Mouse (Mus musculus) kidney, postnatal 0 days (tissue): Measurements from ENCODE around the gene Mat2b. TPM values are rescaled to one million over a fixed set of nuclear protein-coding genes. Genes with fewer than 3 reads are reported as not detected.
A peak's percentile ranks its signal among the peaks of the same experiment; 100 is the strongest.

Experiments
- ATAC-seq: fragments of 200-750 bp; cut with Nextera tagmentation; replicated peaks from 2 replicates; pipeline ENCODE4 v1.8.0; 2017; ENCODE audit warnings: low read depth, moderate number of reproducible peaks, moderate TSS enrichment, moderate library complexity; ENCODE audit not compliant: low FRiP score
- DNase-seq: peaks from one replicate; pipeline ENCODE4 v3.0.0-alpha.2; 2016; ENCODE audit warnings: low spot score
- H3K27ac ChIP-seq: fragments of 300-500 bp; sonication (generic); 2 replicates; pipeline ENCODE4 v1.5.1; 2014; ENCODE audit warnings: mild to moderate bottlenecking
- H3K27me3 ChIP-seq: fragments of 300-500 bp; sonication (generic); 2 replicates; pipeline ENCODE4 v1.6.1; 2014; ENCODE audit warnings: low read length, mixed read lengths; ENCODE audit not compliant: insufficient read depth
- H3K36me3 ChIP-seq: fragments of 300-500 bp; sonication (generic); 2 replicates; pipeline ENCODE4 v1.6.1; 2014; ENCODE audit warnings: low read length, mixed read lengths; ENCODE audit not compliant: insufficient read depth
- H3K4me1 ChIP-seq: fragments of 300-500 bp; sonication (generic); replicated peaks from 2 replicates; pipeline ENCODE4 v1.6.1; 2014; ENCODE audit warnings: antibody characterized with exemption, low read length, mixed read lengths; ENCODE audit not compliant: insufficient read depth
- H3K4me2 ChIP-seq: fragments of 300-500 bp; sonication (generic); 2 replicates; pipeline ENCODE4 v1.6.1; 2014; ENCODE audit warnings: mild to moderate bottlenecking, low read length, moderate library complexity, mixed read lengths
- H3K4me3 ChIP-seq: fragments of 300-500 bp; sonication (generic); replicated peaks from 2 replicates; pipeline ENCODE4 v1.5.1; 2014; ENCODE audit warnings: low read depth, low read length
- H3K9ac ChIP-seq: fragments of 300-500 bp; sonication (generic); 2 replicates; pipeline ENCODE4 v1.6.1; 2014; ENCODE audit warnings: low read depth, low read length
- H3K9me3 ChIP-seq: fragments of 300-500 bp; sonication (generic); replicated peaks from 2 replicates; pipeline ENCODE4 v1.6.1; 2016; ENCODE audit warnings: low read length, inconsistent platforms, mixed read lengths
- CTCF ChIP-seq: IDR thresholded peaks from 2 replicates; pipeline ENCODE4 v1.5.1; 2016; ENCODE audit warnings: antibody characterized with exemption, low read depth, mild to moderate bottlenecking, moderate library complexity
- WGBS: fragments of 180-500 bp; shearing (Covaris S2); extraction: QIAGEN DNeasy Blood & Tissue Kit; methylation state at CpG from one replicate; pipeline ENCODE4 v1.1.7; 2014; 5-methylcytosine and 5-hydroxymethylcytosine counted together
- polyA plus RNA-seq: library from polyadenylated mRNA; unstranded; fragments of >200 nt; fragmentation: Nextera tagmentation; extraction: Ambion mirVana; gene quantifications from 2 replicates; pipeline ENCODE4 v1.2.1, GENCODE M21; 2015

Mat2b gene
- polyA plus RNA-seq, 1 experiment from 2014 or later: 118 TPM

GRCm38 (mm10) chr11:40677169-40677568 is 17.8 kb downstream of the Mat2b start:
- Histone ChIP-seq H3K36me3 (peaks cover 31% of the 10 kb centered on the region), H3K4me3 (no peak overlapping the region), H3K4me1 (no peaks in the 10 kb centered on the region), H3K9me3 (no peaks in the 10 kb centered on the region), H3K27me3 (no peaks in the 10 kb centered on the region), H3K4me2 (no peak overlapping the region), H3K9ac (no peak overlapping the region), H3K27ac (no peak overlapping the region)
- TF ChIP-seq CTCF: peak; percentile 45; the same call in 1 of the 2 replicates
- WGBS: 98% methylated on average over 1 of the region's 1 CpGs
- 0 out of 2 replicates have a peak, but pooled peaks have one; percentile 29 for ATAC-seq
- no peak for DNase-seq

GRCm38 (mm10) chr11:40675014-40675730 is 19.8 kb downstream of the Mat2b start:
- no peak overlapping the region for H3K4me3 ChIP-seq
- ATAC-seq (no peak), DNase-seq (no peak)
- no peak for TF ChIP-seq CTCF
- peaks cover 21% of the 10 kb centered on the region for H3K36me3 ChIP-seq
- no peaks in the 10 kb centered on the region for H3K9me3 ChIP-seq
- H3K4me2 ChIP-seq: no peak overlapping the region
- H3K4me1 ChIP-seq: no peaks in the 10 kb centered on the region
- no peak overlapping the region for H3K27ac ChIP-seq
- no peaks in the 10 kb centered on the region for H3K27me3 ChIP-seq
- no peak overlapping the region for H3K9ac ChIP-seq
- WGBS: 82% methylated on average over 4 of the region's 4 CpGs

- no peak for TF ChIP-seq CTCF
- Histone ChIP-seq H3K27ac (no peak overlapping the region), H3K27me3 (no peaks in the 10 kb centered on the region), H3K9me3 (no peaks in the 10 kb centered on the region), H3K9ac (no peak overlapping the region), H3K36me3 (no peaks in the 10 kb centered on the region), H3K4me2 (no peak overlapping the region), H3K4me3 (no peak overlapping the region), H3K4me1 (no peaks in the 10 kb centered on the region)
- WGBS: 68% methylated on average over 8 of the region's 8 CpGs
- DNase-seq (no peak), ATAC-seq (no peak)
Measured at GRCm38 (mm10) chr11:40649726-40650445, 45.1 kb downstream of the Mat2b start.

GRCm38 (mm10) chr11:40647246-40647645 is 47.8 kb downstream of the Mat2b start:
- H3K9me3 ChIP-seq: no peaks in the 10 kb centered on the region
- DNase-seq: no peak
- TF ChIP-seq CTCF: no peak
- no peaks in the 10 kb centered on the region for H3K36me3 ChIP-seq
- H3K9ac ChIP-seq: no peak overlapping the region
- H3K27me3 ChIP-seq: no peaks in the 10 kb centered on the region
- 70% methylated on average over 2 of the region's 2 CpGs for WGBS
- no peak for ATAC-seq
- no peak overlapping the region for H3K4me2 ChIP-seq
- no peak overlapping the region for H3K27ac ChIP-seq
- no peaks in the 10 kb centered on the region for H3K4me1 ChIP-seq
- H3K4me3 ChIP-seq: no peak overlapping the region

Other genes with a start within 250 kb of the Mat2b start
- 16.4 and 19.3 TPM in 2 replicates for gene Hmmr, start 38.2 kb upstream of the Mat2b start, polyA plus RNA-seq
- gene Nudcd2, start 38.5 kb upstream of the Mat2b start, polyA plus RNA-seq: 136 and 147 TPM in 2 replicates
- gene Ccng1, start 60.1 kb upstream of the Mat2b start, polyA plus RNA-seq: 48.1 and 50.2 TPM in 2 replicates